Mouse (Mus musculus) CD4-positive, CD25-positive, alpha-beta regulatory T cell, adult 4 months (primary cell): Measurements from ENCODE around the gene Fyco1. TPM values are rescaled to one million over a fixed set of nuclear protein-coding genes. Genes with fewer than 3 reads are reported as not detected.
"Not testable (repeated sequence)": the region's sequence is repeated elsewhere in the genome, so short reads cannot be mapped to it uniquely, and the experiment has no call there.

ENCODE experiments used
- ATAC-seq: one replicate; pipeline ENCODE4 v1.8.0; 2017
- polyA plus RNA-seq, 2 experiments: library from polyadenylated mRNA; unstranded; fragments of 100-300 nt; shearing (Covaris generic); gene quantifications; one replicate each; pipeline ENCODE4 v1.2.1; 2017

The Fyco1 gene
- polyA plus RNA-seq, 2 experiments from 2014 or later = 34.5 to 69.7 TPM

DNA sequence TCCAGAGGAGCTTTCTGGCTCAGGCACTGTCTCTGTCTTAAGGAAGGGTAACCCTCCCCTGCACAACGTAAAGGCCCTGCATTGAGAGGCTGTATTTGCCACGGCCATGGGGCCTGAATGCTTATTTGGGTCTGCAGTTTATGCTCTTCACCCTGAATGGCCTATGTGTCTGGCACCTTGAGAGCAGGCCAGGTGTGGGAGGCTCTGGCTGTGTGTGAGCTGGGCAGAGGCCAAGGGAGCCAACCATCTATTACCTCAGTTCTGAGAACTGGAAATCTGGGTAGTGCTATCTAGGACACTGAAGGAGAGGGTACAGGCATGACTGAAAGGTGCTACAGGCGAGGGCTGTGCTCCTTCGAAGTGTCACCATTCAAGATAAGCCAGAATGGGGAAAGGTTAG is 36.9 kb downstream of the Fyco1 start:
- no peak for ATAC-seq

- ATAC-seq = peak; percentile 79
Measured at GRCm38 (mm10) chr9:123814326-123814725, 37.4 kb downstream of the Fyco1 start.

DNA sequence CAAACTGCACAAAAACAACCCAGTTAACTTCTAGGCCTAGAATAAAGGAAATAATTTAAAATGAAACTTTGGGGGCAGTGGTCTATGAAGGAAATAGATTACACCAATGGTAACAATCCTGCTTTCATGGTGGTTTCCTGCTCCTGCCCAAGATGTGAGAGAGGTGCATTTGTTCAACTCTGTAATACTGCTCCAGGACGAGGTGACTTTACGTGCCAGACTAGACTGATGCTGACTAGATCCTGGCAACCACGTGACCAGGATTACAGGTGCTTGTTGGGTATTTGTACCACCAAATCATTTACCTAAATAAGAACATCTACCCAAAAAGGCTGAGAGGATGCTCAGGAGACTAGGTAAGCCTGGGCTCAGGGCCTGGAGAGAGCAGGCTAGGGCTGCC is 39.9 kb downstream of the Fyco1 start:
- ATAC-seq = peak; percentile 26

- ATAC-seq = no peak
Measured at GRCm38 (mm10) chr9:123808583-123808982, 43.1 kb downstream of the Fyco1 start.

DNA sequence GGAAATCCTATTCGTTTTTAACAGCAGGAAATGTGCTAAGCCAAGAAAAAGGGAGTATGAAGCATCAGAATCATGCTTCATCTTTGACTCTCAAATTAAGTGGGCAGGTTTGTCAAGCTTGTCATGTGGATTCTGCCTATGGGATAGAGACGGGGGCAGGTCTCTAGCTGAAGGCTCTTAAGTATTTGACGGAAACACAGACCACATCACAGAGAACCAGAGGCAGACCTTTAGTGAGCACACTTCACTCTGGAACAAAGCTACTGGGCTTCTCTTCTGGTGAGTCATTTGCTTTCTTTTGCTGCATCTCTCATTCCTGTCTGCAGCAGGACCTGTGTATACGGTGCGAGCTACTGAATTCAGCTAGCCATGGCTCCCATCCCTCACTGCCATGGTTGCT is 45.4 kb downstream of the Fyco1 start, which contains the start of gene Cxcr6:
TSS of gene Cxcr6 (plus strand) at position 209 of the 400 bp plus-strand sequence.
- peak; percentile 75 for ATAC-seq

GRCm38 (mm10) chr9:123805241-123805640 is 46.5 kb downstream of the Fyco1 start:
- peak; percentile 42 for ATAC-seq

DNA sequence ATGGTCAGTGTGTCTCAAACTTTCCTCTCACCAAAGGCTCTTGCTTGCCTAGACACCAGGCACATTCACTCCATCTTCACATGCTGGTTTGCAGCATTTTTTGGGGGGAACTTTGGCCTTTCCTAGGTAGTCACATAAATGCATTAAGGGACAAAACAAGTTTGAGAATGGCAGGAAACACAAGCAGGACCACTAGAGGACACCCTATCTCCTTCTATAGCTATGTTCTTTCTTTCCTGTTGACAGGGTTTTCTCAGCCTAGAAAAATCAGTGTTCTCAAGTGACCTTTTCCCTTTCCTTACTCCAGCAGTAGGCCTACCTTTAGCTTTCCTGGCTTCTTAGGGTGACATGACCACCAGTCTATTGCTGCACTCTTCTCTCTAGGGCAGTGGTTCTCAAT is 48.8 kb downstream of the Fyco1 start:
- ATAC-seq = no peak

GRCm38 (mm10) chr9:123802421-123802820 is 49.3 kb downstream of the Fyco1 start:
- no peak for ATAC-seq

- no peak for ATAC-seq
Measured at GRCm38 (mm10) chr9:123801527-123801926, 50.2 kb downstream of the Fyco1 start.

DNA sequence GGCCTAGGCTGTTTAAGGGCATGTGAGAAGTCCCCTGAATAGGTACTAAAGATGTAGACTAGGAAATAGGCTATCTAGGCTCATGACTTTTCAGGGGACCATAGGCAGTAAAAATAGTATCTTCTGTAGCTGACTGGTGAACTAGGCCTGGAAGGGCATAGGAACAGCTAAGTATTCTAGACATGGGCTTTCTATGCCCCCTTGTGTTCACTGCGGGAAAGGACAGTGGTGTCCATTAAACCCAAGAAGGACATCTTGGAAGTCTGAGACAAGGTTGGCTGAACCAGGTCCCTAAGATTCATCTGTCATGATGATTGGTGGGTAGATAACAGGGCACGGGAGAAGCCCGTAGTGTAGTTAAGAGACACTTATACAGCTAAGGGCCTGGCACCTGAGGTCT is 55.5 kb downstream of the Fyco1 start:
- peak; percentile 77 for ATAC-seq

- ATAC-seq = peak; percentile 26
Measured at GRCm38 (mm10) chr9:123788855-123789529, 62.7 kb downstream of the Fyco1 start.

- peak; percentile 34 for ATAC-seq
Measured at GRCm38 (mm10) chr9:123773299-123773698, 78.4 kb downstream of the Fyco1 start.

DNA sequence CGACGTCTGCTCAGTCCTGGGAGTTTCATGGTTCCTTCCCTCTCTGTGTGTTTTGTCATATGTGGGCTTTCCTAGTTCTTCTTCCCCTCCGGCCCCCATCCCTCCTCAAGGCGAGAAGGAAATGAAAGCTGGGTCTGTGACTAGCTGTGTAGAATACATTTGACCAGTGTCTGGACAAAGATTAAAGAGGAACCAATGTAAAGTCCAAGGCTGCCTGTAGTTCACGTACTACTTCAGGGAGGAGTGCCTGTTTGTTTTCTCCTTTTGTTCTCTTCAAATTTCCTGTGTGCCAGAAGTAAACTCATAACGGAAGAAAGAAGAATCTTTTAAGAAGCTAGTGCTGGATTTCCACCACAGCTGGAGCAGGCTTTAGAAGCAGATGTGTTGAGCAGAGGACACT is 82.2 kb downstream of the Fyco1 start:
- no peak for ATAC-seq

DNA sequence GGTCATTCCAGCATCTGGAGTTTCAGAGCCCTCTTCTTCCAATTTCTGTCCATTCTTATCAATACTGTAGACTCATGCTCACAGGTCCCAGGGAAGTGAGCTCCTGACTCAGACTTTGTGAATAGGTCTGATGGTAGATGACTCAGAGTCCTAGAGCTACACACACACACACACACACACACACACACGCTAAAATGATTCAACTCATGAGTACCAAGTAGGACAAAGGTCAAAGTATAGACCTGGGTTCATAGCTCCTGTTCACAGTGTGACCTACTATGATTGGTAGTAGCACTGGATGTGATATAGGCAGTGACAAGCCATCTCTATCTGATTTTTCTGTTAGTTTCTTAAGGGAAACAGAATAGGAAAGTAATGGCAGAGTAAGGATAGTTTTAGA is 83.3 kb downstream of the Fyco1 start:
- peak; percentile 42 for ATAC-seq

DNA sequence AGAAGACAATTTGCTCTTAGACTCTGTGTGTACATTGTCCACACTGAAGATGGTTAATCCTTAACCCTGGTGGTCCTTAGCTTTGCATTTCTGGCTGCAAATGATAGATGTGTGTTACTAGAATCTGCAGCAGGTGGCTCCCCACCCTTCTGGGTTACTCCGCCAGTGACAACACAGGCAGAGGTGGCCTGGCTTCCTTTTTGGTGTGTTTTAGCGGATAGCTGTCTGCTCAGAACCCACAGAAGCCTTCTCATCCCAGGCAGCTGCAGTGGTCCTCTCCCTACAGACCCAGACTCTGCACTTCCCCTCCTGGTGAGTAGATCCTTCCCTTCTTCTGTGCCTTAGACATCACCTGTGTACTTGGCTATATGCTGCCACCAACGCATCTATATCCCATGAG is 84.7 kb downstream of the Fyco1 start:
- ATAC-seq = no peak

GRCm38 (mm10) chr9:123763771-123764170 is 87.9 kb downstream of the Fyco1 start:
- no peak for ATAC-seq

- ATAC-seq = no peak
Measured at GRCm38 (mm10) chr9:123762886-123763285, 88.8 kb downstream of the Fyco1 start.

- ATAC-seq = no peak
Measured at GRCm38 (mm10) chr9:123760806-123761205, 90.9 kb downstream of the Fyco1 start.

DNA sequence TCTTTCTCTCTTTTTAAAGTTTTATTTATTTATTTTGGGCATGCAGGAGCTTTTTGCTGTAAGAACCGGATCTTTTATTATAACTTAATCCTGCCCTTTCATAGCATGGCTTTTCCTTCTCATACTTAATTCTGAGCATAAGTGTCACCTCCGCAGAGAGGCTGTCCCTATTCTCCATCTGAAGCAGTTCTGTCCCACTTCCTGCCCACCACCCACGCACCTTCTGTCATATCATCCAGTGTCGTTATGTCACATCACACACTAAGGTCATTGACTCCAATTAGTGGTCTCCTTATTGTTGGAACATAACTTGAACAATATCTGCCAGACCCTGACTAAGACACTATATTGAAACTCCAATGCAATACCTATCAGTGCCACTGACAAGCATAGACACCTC is 93.1 kb downstream of the Fyco1 start:
- ATAC-seq = peak; percentile 19

DNA sequence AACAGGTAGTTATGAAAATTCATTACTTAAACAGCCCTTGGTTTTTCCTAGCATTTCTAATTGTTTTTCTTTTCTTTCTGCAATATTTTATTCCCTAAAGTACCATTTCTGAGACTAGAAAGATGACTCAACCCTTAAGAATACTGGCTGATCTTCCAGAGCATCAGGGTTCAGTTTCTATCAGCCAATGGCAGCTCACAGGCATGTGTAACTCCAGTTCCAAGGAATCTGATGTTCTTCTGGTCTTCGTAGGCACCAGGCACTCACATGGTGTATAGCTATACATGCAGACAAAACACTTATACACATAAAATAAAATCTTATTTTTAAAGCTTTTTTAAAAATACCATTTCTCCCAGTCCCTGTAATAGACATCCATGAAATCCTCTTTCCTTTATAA is 93.5 kb downstream of the Fyco1 start:
- no peak for ATAC-seq

GRCm38 (mm10) chr9:123757326-123757725 is 94.4 kb downstream of the Fyco1 start:
- ATAC-seq = no peak

- ATAC-seq = peak; percentile 22
Measured at GRCm38 (mm10) chr9:123756752-123757151, 94.9 kb downstream of the Fyco1 start.

- peak; percentile 86 for ATAC-seq
Measured at GRCm38 (mm10) chr9:123754333-123754732, 97.4 kb downstream of the Fyco1 start.

- ATAC-seq = not testable (repeated sequence)
Measured at GRCm38 (mm10) chr9:123749687-123750086, 102.0 kb downstream of the Fyco1 start.

DNA sequence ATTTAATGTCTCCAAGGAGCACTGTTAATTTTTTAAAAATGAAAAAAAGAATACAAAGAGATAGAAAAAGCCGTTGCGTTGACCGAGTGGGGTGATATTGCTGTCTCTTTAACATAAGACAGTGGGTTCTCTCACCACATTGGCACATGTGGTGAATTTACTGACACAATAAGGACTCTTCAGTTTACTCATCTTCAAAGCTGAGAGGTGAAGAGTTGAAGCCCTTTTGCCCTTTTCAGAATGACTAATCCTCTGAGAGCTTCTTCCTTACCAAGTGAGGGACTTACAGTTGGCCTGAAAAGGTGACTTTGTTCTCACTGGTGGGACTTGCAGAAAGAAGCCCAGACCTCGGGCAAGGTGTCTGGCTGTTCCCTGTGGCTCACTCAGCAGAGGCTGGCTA is 110.9 kb downstream of the Fyco1 start:
- ATAC-seq = peak; percentile 41
